Mouse (Mus musculus) heart, adult 10 weeks (tissue): ENCODE measurements around the gene Gm5244. TPM values are rescaled to one million over a fixed set of nuclear protein-coding genes. Genes with fewer than 3 reads are reported as not detected.

Source experiments
- polyA plus RNA-seq: library from polyadenylated mRNA; stranded (reverse); fragments of 350-450 nt; fragmentation: Illumina TruSeq; extraction: RNeasy Lipid Tissue Mini Kit (QIAGEN cat#74804); gene quantifications from one replicate; pipeline ENCODE4 v1.2.3, GENCODE M21; 2014; ENCODE audit warnings: low read depth, low replicate concordance

The Gm5244 gene
- not detected for polyA plus RNA-seq

DNA sequence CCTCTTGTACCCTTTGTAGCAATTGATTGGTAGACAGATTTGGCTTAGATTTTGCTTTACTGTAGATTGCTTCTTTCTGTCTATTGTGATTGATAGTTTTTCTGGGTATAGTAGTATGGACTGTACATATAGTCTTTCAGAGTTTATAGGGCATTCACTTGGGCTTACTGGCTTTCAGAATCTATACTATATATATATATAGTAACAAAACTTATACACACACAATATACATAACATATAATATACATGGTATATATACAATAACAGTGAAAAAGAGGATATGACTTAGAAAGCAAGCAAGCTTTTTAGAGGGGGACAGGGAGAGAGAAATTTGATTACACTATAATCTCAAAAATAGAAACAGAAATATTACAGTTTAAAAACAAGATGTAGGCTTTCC lies at the start of gene Gm5244:
Gene Gm5244, plus strand, starts transcription at position 301 of the 400 bp plus-strand sequence.

DNA sequence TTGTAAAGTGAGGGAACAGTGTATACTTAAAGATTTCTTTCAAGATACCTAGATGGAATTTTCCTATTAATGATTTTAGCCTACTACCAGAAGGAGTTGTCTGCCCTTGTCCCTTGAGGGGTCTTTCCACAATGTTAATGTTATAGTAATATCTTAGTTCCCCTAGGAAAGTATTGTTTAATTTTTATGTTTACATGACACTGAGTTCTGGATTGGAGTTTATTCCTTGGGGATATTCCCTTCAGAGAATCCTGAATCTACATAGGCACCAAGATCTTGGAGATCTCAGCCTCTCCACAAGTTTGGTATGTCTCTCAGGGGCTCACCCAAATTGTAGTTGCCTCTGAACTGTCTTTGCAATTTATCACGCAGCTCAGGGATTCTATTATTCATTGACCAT lies 10.5 kb downstream of the Gm5244 start, which contains the start of gene Olfr1444:
Gene Olfr1444, plus strand, starts transcription at position 301 of the 400 bp plus-strand sequence.

DNA sequence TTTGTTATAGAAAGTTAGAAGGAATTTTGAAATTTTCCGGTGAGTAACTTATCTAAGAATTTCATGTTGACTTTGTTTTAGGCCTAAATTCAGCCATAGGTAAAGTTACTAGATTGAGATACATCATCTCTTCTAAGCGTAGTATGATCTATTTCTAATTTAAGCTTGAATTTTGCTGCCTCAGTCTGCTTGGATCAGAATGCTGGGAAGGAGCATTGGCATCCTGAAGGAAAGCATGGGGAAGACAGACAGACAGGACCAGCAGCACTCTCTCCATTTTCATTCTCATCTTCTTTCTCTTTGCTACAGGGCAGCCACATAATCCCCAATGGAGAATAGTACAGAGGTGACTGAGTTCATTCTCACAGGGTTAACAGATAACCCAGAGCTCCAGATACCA lies 37.1 kb downstream of the Gm5244 start, which contains the start of gene Olfr1445:
Gene Olfr1445, plus strand, starts transcription at position 301 of the 400 bp plus-strand sequence.

DNA sequence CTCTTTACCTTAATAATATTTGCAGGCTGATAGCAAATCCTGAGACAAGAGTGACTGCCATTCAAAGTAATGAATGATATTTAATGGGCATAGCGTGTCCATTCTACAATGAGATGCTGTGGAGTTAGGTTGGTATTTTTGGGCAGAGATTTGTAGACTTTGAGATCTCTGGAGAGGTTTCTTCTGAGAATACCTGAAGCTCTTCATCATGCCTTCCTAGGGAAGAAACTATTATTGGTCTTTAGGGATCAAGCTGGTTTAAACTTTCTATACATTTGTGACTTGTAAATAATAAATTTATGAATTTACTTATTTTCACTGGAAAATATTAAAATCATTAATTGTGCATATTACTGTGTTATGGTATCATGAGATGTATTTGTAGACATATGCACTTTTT lies 46.9 kb downstream of the Gm5244 start, which contains the start of gene Olfr1446:
Gene Olfr1446, minus strand, starts transcription at position 101 of the 400 bp plus-strand sequence.

Other genes starting within 250 kb of the Gm5244 start
- gene Gm4952, start 246.7 kb upstream of the Gm5244 start, polyA plus RNA-seq, result not detected
- 0.13 TPM for gene Glyat, start 213.4 kb upstream of the Gm5244 start, polyA plus RNA-seq
- not detected for gene Olfr1442, start 176.2 kb upstream of the Gm5244 start, polyA plus RNA-seq
- not detected for gene Olfr1443, start 168.6 kb upstream of the Gm5244 start, polyA plus RNA-seq
- gene Keg1, start 150.9 kb upstream of the Gm5244 start, polyA plus RNA-seq, result not detected
- gene Cntf, start 81.0 kb upstream of the Gm5244 start, polyA plus RNA-seq, result 3.9 TPM
- gene Zfp91, start 50.6 kb upstream of the Gm5244 start, polyA plus RNA-seq, result 60.2 TPM
- gene Lpxn, start 50.5 kb upstream of the Gm5244 start, polyA plus RNA-seq, result 0.81 TPM
- gene Olfr1444, start 10.6 kb downstream of the Gm5244 start, polyA plus RNA-seq, result not detected
- not detected for gene Olfr1445, start 37.2 kb downstream of the Gm5244 start, polyA plus RNA-seq
- not detected for gene Olfr1446, start 46.8 kb downstream of the Gm5244 start, polyA plus RNA-seq
- gene Olfr1447, start 57.1 kb downstream of the Gm5244 start, polyA plus RNA-seq, result not detected
- not detected for gene Olfr1448, start 77.7 kb downstream of the Gm5244 start, polyA plus RNA-seq
- gene Olfr1449, start 84.2 kb downstream of the Gm5244 start, polyA plus RNA-seq, result not detected
- not detected for gene Olfr1450, start 103.6 kb downstream of the Gm5244 start, polyA plus RNA-seq
- not detected for gene Olfr1451, start 148.3 kb downstream of the Gm5244 start, polyA plus RNA-seq
- gene Olfr1453, start 181.6 kb downstream of the Gm5244 start, polyA plus RNA-seq, result not detected
- gene Olfr1454, start 213.9 kb downstream of the Gm5244 start, polyA plus RNA-seq, result not detected